24 mouse cellular contexts compared by ENCODE assay signal in the genomic region with DNA sequence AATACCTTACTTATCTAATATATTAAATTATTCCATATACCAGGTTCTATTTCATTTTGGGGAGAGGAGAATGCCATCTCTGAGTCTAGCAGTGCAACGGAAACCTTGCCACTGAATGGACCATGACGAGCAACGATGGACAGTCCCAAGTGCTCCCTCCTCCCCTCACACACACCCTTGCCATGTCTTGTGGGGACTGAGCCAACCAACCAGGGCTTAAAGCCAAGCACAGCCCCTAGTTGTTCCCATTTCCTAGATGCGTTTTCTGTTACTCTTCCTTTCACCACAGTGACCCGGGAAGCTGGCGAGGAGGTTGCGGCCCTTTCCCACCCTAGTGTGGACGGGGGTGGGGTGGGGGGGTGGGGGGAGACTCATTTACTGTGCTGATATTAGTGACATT.
"Had no signal": no experiment of that assay in that cellular context is flagged by ENCODE, and none has a peak within 500 bp of the region (broad histone marks: within the 10 kb centered on the region; RNA-seq: fewer than 3 reads in every experiment).

No protein-coding gene starts in this region.

- H3K27me3 ChIP-seq: embryonic facial prominence, embryonic 12.5 days; embryonic facial prominence, embryonic 13.5 days; embryonic facial prominence, embryonic 15.5 days; forebrain, embryonic 12.5 days; forebrain, embryonic 13.5 days; forebrain, embryonic 15.5 days had no signal

- H3K27ac ChIP-seq: embryonic facial prominence, embryonic 10.5 days; embryonic facial prominence, embryonic 12.5 days; embryonic facial prominence, embryonic 13.5 days; embryonic facial prominence, embryonic 15.5 days; forebrain, embryonic 10.5 days; forebrain, embryonic 12.5 days; forebrain, embryonic 13.5 days; forebrain, embryonic 15.5 days; gastrocnemius, adult 2 months; heart, adult 2 months; heart, embryonic 10.5 days had no signal

- DNase-seq: cerebellum, adult 8-10 months; cerebellum, adult 9-10 months; cerebellum, adult 9-11 months; cerebellum, postnatal 25 days; cerebellum, postnatal 36 days; embryo, embryonic 11 days; forebrain, postnatal 0 days; gastrocnemius, adult 2 months; gastrocnemius, postnatal 10 days; gastrocnemius, postnatal 14 days; gastrocnemius, postnatal 25 days; gastrocnemius, postnatal 36 days; heart, adult 18-20 months; heart, adult 2 months had no signal

- H3K4me3 ChIP-seq: embryonic facial prominence, embryonic 10.5 days; embryonic facial prominence, embryonic 12.5 days; embryonic facial prominence, embryonic 13.5 days; embryonic facial prominence, embryonic 15.5 days; erythroblast, embryonic 14.5 days; forebrain, embryonic 10.5 days; forebrain, embryonic 12.5 days; forebrain, embryonic 13.5 days; forebrain, embryonic 15.5 days; gastrocnemius, adult 2 months; heart, adult 2 months; heart, embryonic 10.5 days had no signal

- H3K4me1 ChIP-seq: embryonic facial prominence, embryonic 10.5 days; embryonic facial prominence, embryonic 12.5 days; embryonic facial prominence, embryonic 15.5 days; forebrain, embryonic 10.5 days; forebrain, embryonic 12.5 days; forebrain, embryonic 13.5 days; forebrain, embryonic 15.5 days had no signal
